10 mouse cellular contexts compared by ENCODE assay signal in the genomic region with DNA sequence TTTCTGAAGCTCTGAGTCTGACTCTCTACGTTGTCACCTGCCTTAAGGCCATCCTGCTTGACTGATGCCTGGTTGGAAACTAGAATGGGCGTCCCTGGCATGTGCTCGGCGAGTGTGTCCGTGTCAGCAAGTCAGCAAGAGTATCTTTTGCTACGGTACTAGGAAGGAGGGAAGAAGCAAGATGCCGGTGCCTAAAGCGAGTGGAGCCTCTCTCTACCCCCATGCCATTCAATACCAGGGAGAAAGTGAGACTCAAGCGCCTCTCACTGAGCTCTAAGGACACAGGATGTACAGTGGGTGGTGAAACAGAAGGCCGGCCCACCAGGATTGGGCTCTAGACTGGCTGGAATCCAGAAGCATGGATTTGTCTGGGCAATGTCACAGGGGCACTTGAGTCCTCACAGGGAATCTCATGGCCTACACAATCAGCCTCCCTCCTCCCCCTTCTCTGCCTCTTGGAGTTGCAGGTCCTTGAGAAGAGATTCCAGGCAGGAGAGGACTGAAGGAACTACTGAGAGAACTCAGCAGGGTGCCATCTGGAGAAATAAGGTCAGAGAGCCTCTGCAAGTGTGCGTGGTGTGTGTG. TPM values are rescaled to one million over a fixed set of nuclear protein-coding genes. Genes with fewer than 3 reads are reported as not detected.
DNase-seq lines count a peak whose midpoint lies in the region; ATAC-seq lines count a peak whose summit lies in the region.
"Had no signal": no experiment of that assay in that cellular context is flagged by ENCODE, and none has a peak within 500 bp of the region (broad histone marks: within the 10 kb centered on the region; RNA-seq: fewer than 3 reads in every experiment).

No protein-coding gene starts in this region.

- no peak for ATAC-seq in midbrain, embryonic 11.5 days (ENCODE audit: low FRiP score)

- H3K27me3 ChIP-seq in heart, embryonic 10.5 days (ENCODE audit: insufficient read depth, poor library complexity, severe bottlenecking) = peaks cover 79% of the 10 kb centered on the region
- peaks cover 81% of the 10 kb centered on the region for H3K27me3 ChIP-seq in hindbrain, embryonic 10.5 days (ENCODE audit: insufficient read depth, poor library complexity, severe bottlenecking)
- peaks cover 76% of the 10 kb centered on the region for H3K27me3 ChIP-seq in midbrain, embryonic 11.5 days (ENCODE audit: control insufficient read depth, insufficient read depth, low read length)

- H3K36me3 ChIP-seq in heart, embryonic 10.5 days = no peaks in the 10 kb centered on the region
- no peaks in the 10 kb centered on the region for H3K36me3 ChIP-seq in hindbrain, embryonic 10.5 days
- no peaks in the 10 kb centered on the region for H3K36me3 ChIP-seq in midbrain, embryonic 11.5 days (ENCODE audit: control insufficient read depth, insufficient read depth, low read length)

- peak overlapping the region; percentile 53 for H3K4me2 ChIP-seq in midbrain, embryonic 11.5 days

- H3K27ac ChIP-seq in heart, embryonic 10.5 days = no peak overlapping the region
- H3K27ac ChIP-seq in hindbrain, embryonic 10.5 days = no peak overlapping the region
- no peak overlapping the region for H3K27ac ChIP-seq in midbrain, embryonic 11.5 days (ENCODE audit: low read depth, low read length)

- WGBS in heart, embryonic 10.5 days = under 1% methylated on average over 10 of the region's 11 CpGs
- 4% methylated on average over 11 of the region's 11 CpGs for WGBS in hindbrain, embryonic 10.5 days
- 7% methylated on average over 11 of the region's 11 CpGs for WGBS in midbrain, embryonic 11.5 days

- DNase-seq in heart, embryonic 10.5 days (ENCODE audit: low spot score) = peak; percentile 77
- DNase-seq in heart, postnatal 36 days = no peak
- DNase-seq in MN1 (ENCODE audit: low spot score) = peak; percentile 81
- peak; percentile 27 for DNase-seq in hindbrain, embryonic 10.5 days (ENCODE audit: low spot score)
- peak; percentile 91 for DNase-seq in midbrain, embryonic 11.5 days (ENCODE audit: low spot score, missing footprints)
- DNase-seq in right cerebral cortex, adult 18-20 months = no peak
- no peak for DNase-seq in thymus, postnatal 25 days
- DNase-seq in left cerebral cortex, postnatal 25 days (ENCODE audit: low spot score in 2 of 2) = no peak
- DNase-seq: adrenal gland, postnatal 25 days had no signal

- no peak overlapping the region for H3K9ac ChIP-seq in midbrain, embryonic 11.5 days (ENCODE audit: low read length)

- peaks cover 30% of the 10 kb centered on the region for H3K4me1 ChIP-seq in heart, embryonic 10.5 days
- H3K4me1 ChIP-seq in hindbrain, embryonic 10.5 days (replicated peaks) = peaks cover 55% of the 10 kb centered on the region
- peaks cover 8% of the 10 kb centered on the region for H3K4me1 ChIP-seq in midbrain, embryonic 11.5 days (ENCODE audit: control insufficient read depth, insufficient read depth, low read length)

- no peaks in the 10 kb centered on the region for H3K9me3 ChIP-seq in heart, embryonic 10.5 days
- peaks cover 3% of the 10 kb centered on the region; the same call in 1 of the 2 replicates for H3K9me3 ChIP-seq in hindbrain, embryonic 10.5 days
- peaks cover 2% of the 10 kb centered on the region; the same call in 1 of the 2 replicates for H3K9me3 ChIP-seq in midbrain, embryonic 11.5 days (ENCODE audit: control insufficient read depth, low read length)

- peak overlapping the region; percentile 62 for H3K4me3 ChIP-seq in heart, embryonic 10.5 days
- peak overlapping the region; percentile 55 for H3K4me3 ChIP-seq in hindbrain, embryonic 10.5 days
- no peak overlapping the region for H3K4me3 ChIP-seq in midbrain, embryonic 11.5 days (ENCODE audit: low read depth, low read length)

- intact Hi-C loops in heart, postnatal 36 days (cut with DNase I) = loop anchor here (2.0 kb wide), 1 partner anchor 50 kb away; no protein-coding TSS in a partner anchor
- intact Hi-C loops in left cerebral cortex, postnatal 25 days (cut with DNase I) = no loop called here

RNA-seq across cellular contexts. Expression of a gene that starts 7.0 kb away (rescaled TPM):
- polyA plus RNA-seq in heart, embryonic 10.5 days (2016; fragmentation: Nextera tagmentation; extraction: Ambion mirVana) = not detected in 2 replicates
- not detected for total RNA-seq in heart, postnatal 36 days (2021)
- 1.9 and 2.3 TPM in 2 replicates for polyA plus RNA-seq in hindbrain, embryonic 10.5 days (2016; fragmentation: Nextera tagmentation; extraction: Ambion mirVana)
- 2.8 and 3.3 TPM in 2 replicates for polyA plus RNA-seq in midbrain, embryonic 11.5 days (2014; fragmentation: Nextera tagmentation; extraction: Ambion mirVana)
- 1 to 10 TPM; 2.5 to 4.1 TPM for total RNA-seq in left cerebral cortex, postnatal 25 days (2021)
- total RNA-seq: adrenal gland, postnatal 25 days; liver, adult 2 months had no signal
- polyA plus RNA-seq: liver, adult 2 months had no signal

RNA-seq across cellular contexts. Expression of a gene that starts 46.0 kb away (rescaled TPM):
- polyA plus RNA-seq in heart, embryonic 10.5 days (2016; fragmentation: Nextera tagmentation; extraction: Ambion mirVana) = 73.2 and 80.8 TPM in 2 replicates
- 10 to 100 TPM; 42.9 to 44.6 TPM for total RNA-seq in heart, postnatal 36 days (2021)
- 76.8 and 105 TPM in 2 replicates for polyA plus RNA-seq in hindbrain, embryonic 10.5 days (2016; fragmentation: Nextera tagmentation; extraction: Ambion mirVana)
- polyA plus RNA-seq in midbrain, embryonic 11.5 days (2014; fragmentation: Nextera tagmentation; extraction: Ambion mirVana) = 99.2 and 101 TPM in 2 replicates
- total RNA-seq in left cerebral cortex, postnatal 25 days (2021) = 100 to 1,000 TPM in 1 of 2 experiments, 10 to 100 TPM in 1; 97.8 to 103 TPM

RNA-seq across cellular contexts. Expression of a gene that starts 47.7 kb away (rescaled TPM):
- polyA plus RNA-seq in heart, embryonic 10.5 days (2016; fragmentation: Nextera tagmentation; extraction: Ambion mirVana) = 15.1 and 16.6 TPM in 2 replicates
- total RNA-seq in heart, postnatal 36 days (2021) = 10 to 100 TPM; 23.2 to 24.3 TPM
- polyA plus RNA-seq in hindbrain, embryonic 10.5 days (2016; fragmentation: Nextera tagmentation; extraction: Ambion mirVana) = 8.3 and 14.2 TPM in 2 replicates
- 10.7 and 11.7 TPM in 2 replicates for polyA plus RNA-seq in midbrain, embryonic 11.5 days (2014; fragmentation: Nextera tagmentation; extraction: Ambion mirVana)
- total RNA-seq in left cerebral cortex, postnatal 25 days (2021) = 10 to 100 TPM; 13.3 to 17.5 TPM

RNA-seq across cellular contexts. Expression of a gene that starts 47.8 kb away (rescaled TPM):
- polyA plus RNA-seq in heart, embryonic 10.5 days (2016; fragmentation: Nextera tagmentation; extraction: Ambion mirVana) = 9.7 and 12.0 TPM in 2 replicates
- 10 to 100 TPM; 18.1 to 20.5 TPM for total RNA-seq in heart, postnatal 36 days (2021)
- 11.7 and 14.9 TPM in 2 replicates for polyA plus RNA-seq in hindbrain, embryonic 10.5 days (2016; fragmentation: Nextera tagmentation; extraction: Ambion mirVana)
- polyA plus RNA-seq in midbrain, embryonic 11.5 days (2014; fragmentation: Nextera tagmentation; extraction: Ambion mirVana) = 21.4 and 25.5 TPM in 2 replicates
- 10 to 100 TPM; 26.4 to 28.6 TPM for total RNA-seq in left cerebral cortex, postnatal 25 days (2021)

Comparison
In these comparisons a context has a peak if more than half of its experiments do, and no peak if none do; other contexts are left out.
1. DNase-seq: peak in heart, embryonic 10.5 days (single experiment), MN1 (single experiment), hindbrain, embryonic 10.5 days (single experiment) and midbrain, embryonic 11.5 days (single experiment); none in heart, postnatal 36 days (0 of 2), right cerebral cortex, adult 18-20 months (single experiment), thymus, postnatal 25 days (single experiment) and left cerebral cortex, postnatal 25 days (0 of 2).